Mouse (Mus musculus) liver, embryonic 11.5 days (tissue): ENCODE measurements around the gene Btbd16. TPM values are rescaled to one million over a fixed set of nuclear protein-coding genes. Genes with fewer than 3 reads are reported as not detected.

Experiments
- ATAC-seq: fragments of 200-750 bp; cut with Nextera tagmentation; replicated peaks from 2 replicates; pipeline ENCODE4 v1.8.0; 2017; ENCODE audit warnings: moderate number of reproducible peaks, mild to moderate bottlenecking, moderate TSS enrichment, moderate library complexity; ENCODE audit not compliant: low FRiP score
- DNase-seq: peaks from one replicate; pipeline ENCODE4 v3.0.0-alpha.2; 2017; ENCODE audit warnings: low spot score
- H3K27ac ChIP-seq: fragments of 300-500 bp; sonication (generic); 2 replicates; pipeline ENCODE4 v1.5.1; 2014; ENCODE audit warnings: mild to moderate bottlenecking, low read depth, low read length, control low read depth
- H3K27me3 ChIP-seq: fragments of 300-500 bp; sonication (generic); replicated peaks from 2 replicates; pipeline ENCODE4 v1.6.1; 2014; ENCODE audit warnings: low read length, mixed read lengths; ENCODE audit not compliant: control insufficient read depth, insufficient read depth
- H3K36me3 ChIP-seq: fragments of 300-500 bp; sonication (generic); 2 replicates; pipeline ENCODE4 v1.6.1; 2014; ENCODE audit warnings: mild to moderate bottlenecking, low read length, moderate library complexity, mixed read lengths; ENCODE audit not compliant: control insufficient read depth, insufficient read depth
- H3K4me1 ChIP-seq: fragments of 300-500 bp; sonication (generic); replicated peaks from 2 replicates; pipeline ENCODE4 v1.6.1; 2014; ENCODE audit warnings: low read length, mixed read lengths; ENCODE audit not compliant: control insufficient read depth, insufficient read depth
- H3K4me2 ChIP-seq: fragments of 300-500 bp; sonication (generic); 2 replicates; pipeline ENCODE4 v1.6.1; 2014; ENCODE audit warnings: mild to moderate bottlenecking, control low read depth, moderate library complexity
- H3K4me3 ChIP-seq: fragments of 300-500 bp; sonication (generic); 2 replicates; pipeline ENCODE4 v1.5.1; 2014; ENCODE audit warnings: low read depth, low read length, control low read depth
- H3K9ac ChIP-seq: fragments of 300-500 bp; sonication (generic); 2 replicates; pipeline ENCODE4 v1.6.1; 2014; ENCODE audit warnings: low read depth, low read length, control low read depth
- H3K9me3 ChIP-seq: fragments of 300-500 bp; sonication (generic); 2 replicates; pipeline ENCODE4 v1.6.1; 2016; ENCODE audit warnings: low read length, inconsistent platforms, mixed read lengths; ENCODE audit not compliant: control insufficient read depth
- WGBS: fragments of 180-500 bp; shearing (Covaris S2); extraction: QIAGEN DNeasy Blood & Tissue Kit; methylation state at CpG from one replicate; pipeline ENCODE4 v1.1.7; 2014; 5-methylcytosine and 5-hydroxymethylcytosine counted together
- polyA plus RNA-seq: library from polyadenylated mRNA; unstranded; fragments of >200 nt; fragmentation: Nextera tagmentation; extraction: Ambion mirVana; gene quantifications from 2 replicates; pipeline ENCODE4 v1.2.1, GENCODE M21; 2014

Gene Btbd16
- polyA plus RNA-seq, 1 experiment from 2014 or later = not detected

DNA sequence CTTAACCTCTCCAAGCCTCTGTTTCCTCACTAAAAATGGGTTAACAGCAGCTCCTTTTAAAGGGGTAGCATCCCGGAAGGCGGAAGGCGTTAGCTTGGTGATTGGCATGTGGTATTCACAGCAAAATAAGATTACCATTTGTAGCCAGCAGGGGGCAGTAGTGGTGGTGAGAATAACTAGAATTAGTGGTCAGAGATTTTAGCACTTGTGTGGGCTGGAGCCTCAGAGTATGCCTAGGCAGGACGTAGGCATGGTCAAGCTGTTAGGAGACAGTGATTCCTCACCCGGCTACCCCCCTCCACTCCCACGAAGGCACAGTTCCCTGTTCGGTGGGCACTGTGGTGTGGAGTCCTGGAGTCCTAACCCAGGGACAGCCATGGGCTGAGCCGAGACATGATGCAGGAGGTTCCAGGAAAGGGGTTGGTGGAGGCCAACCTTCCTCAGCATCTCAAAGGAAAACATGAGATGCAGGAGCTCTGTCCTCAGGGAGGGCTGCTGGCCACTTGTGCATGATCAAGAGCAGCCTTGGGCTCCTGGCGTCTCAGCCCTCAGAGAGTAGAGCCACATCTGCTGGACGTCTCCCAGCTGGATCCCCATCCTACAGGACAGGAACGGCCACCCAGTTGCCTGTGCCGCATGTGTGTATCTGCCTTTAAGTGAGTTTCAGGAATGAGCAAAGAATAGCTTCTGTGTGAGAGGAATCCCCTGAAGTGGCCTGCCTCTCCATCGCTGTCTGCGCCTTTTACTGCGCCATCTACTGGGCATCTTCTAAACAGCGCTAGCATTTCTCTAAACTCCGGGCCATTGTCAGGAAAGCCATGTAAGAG lies 11.6 kb upstream of the Btbd16 start:
- peaks cover 8% of the 10 kb centered on the region for H3K36me3 ChIP-seq
- no peaks in the 10 kb centered on the region for H3K9me3 ChIP-seq
- no peak overlapping the region for H3K4me3 ChIP-seq
- H3K4me1 ChIP-seq = no peaks in the 10 kb centered on the region
- H3K27ac ChIP-seq = no peak overlapping the region
- peak; percentile 52 for DNase-seq
- peak; percentile 50; the same call in 1 of the 2 replicates for ATAC-seq
- H3K9ac ChIP-seq = no peak overlapping the region
- no peak overlapping the region for H3K4me2 ChIP-seq
- H3K27me3 ChIP-seq = no peaks in the 10 kb centered on the region
- WGBS = 39% methylated on average over 17 of the region's 17 CpGs

DNA sequence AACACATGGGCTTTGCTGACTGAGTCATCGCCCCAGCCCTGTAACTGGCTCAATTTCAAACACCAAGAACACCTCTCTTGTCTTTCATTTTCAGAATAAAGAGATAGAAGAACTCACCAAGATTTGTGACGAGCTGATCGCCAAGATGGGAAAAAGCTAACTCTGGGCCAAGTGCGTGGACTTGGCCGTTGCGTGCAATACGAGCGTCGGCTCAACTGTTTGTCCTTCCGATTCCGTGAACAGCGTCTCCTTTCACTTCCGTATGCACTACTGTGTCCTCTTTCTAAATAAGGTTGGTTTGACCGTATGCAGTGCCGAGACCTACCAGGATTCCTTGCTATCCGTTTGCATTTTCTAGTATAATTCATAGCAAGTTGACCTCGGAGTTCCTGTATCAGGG lies 9.7 kb upstream of the Btbd16 start:
- H3K4me3 ChIP-seq = no peak overlapping the region
- WGBS = 94% methylated on average over 17 of the region's 17 CpGs
- H3K4me2 ChIP-seq = no peak overlapping the region
- no peaks in the 10 kb centered on the region for H3K27me3 ChIP-seq
- peaks cover 2% of the 10 kb centered on the region for H3K36me3 ChIP-seq
- ATAC-seq (no peak), DNase-seq (no peak)
- no peaks in the 10 kb centered on the region for H3K9me3 ChIP-seq
- no peak overlapping the region for H3K9ac ChIP-seq
- H3K4me1 ChIP-seq = no peaks in the 10 kb centered on the region
- no peak overlapping the region for H3K27ac ChIP-seq

DNA sequence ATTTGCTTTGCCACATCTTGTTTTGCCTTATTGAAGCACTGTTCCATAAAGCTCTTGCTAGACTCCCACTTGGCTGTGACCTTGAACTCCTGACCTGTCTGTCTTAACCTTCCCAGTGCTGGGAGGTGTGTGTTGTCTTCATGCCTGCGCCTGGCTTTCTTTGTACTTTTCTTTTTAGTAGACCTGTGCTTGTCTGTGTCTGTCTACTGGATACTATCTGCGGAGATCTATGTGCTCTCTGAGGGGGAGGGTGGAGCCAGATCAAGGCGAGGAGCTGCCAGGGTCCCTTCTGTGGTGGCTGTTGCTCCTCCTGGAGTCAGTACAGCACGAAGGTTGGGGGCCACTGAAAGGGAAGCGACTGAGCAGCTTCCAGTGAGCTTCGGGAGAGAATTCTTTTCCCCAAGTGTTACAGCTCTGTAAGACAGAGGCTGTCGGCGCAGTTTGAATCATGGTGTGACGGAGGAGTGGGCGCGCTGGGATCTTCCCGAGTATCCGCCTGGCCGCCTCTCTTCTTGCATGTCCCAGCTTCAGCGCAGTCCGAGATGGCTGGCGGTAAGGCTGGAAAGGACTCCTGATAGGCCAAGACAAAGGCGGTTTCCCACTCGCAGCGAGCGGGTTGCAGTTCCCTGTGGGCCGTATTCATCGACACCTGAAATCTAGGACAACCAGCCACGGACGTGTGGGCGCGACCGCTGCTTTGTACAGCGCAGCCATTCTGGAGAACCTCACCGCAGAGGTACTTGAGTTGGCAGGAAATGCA lies 7.3 kb upstream of the Btbd16 start:
- H3K4me3 ChIP-seq = no peak overlapping the region

DNA sequence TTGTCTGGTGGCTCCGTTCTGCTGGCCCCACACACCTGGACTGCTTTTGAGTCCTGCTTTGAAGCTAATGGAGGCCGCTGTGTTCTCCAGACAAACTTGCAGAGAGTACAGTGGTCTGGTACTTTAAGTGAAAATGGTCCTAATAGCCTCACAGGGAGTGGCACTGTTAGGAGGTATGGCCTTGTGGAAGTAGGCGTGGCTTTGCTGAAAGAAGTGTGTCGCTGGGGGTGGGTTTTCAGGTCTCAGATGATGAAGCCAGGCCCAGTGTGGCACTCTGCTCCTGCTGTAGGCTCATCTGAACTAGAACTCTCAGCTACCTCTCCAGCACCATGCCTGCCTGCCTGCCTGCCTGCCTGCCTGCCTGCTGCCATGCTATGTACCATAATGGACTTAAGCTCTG lies 5.7 kb upstream of the Btbd16 start:
- ATAC-seq (no peak), DNase-seq (no peak)
- Histone ChIP-seq H3K4me2 (no peak overlapping the region), H3K4me3 (no peak overlapping the region), H3K27ac (no peak overlapping the region), H3K4me1 (no peaks in the 10 kb centered on the region), H3K36me3 (no peaks in the 10 kb centered on the region), H3K27me3 (no peaks in the 10 kb centered on the region), H3K9ac (no peak overlapping the region), H3K9me3 (no peaks in the 10 kb centered on the region)
- WGBS = 91% methylated on average over 4 of the region's 4 CpGs

More for the DNA sequence above, 7.3 kb upstream of the Btbd16 start:
- Histone ChIP-seq H3K9ac (no peak overlapping the region), H3K27ac (no peak overlapping the region), H3K27me3 (no peaks in the 10 kb centered on the region), H3K36me3 (no peaks in the 10 kb centered on the region), H3K4me2 (no peak overlapping the region), H3K9me3 (no peaks in the 10 kb centered on the region), H3K4me1 (no peaks in the 10 kb centered on the region)
- no peak for ATAC-seq
- no peak for DNase-seq
- 64% methylated on average over 30 of the region's 30 CpGs for WGBS

DNA sequence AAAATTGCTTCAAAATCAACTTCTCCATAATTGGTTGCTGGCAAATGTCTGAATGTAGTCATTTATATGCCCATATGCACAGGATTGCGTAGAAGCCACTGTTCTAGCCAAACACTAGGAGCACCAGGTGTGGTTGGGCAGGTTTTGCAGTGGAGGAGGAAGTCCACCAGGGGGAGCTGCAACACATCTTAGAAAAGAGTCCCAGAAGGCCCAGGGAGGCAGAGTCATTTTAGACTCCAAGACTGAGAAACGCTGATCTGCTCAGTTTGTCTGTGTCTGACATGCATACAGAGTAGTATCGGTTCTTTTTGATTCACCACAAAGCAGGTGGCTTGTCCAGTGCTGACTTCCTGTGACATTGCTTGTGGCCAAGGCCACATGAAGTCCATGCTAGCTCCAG lies 3.2 kb upstream of the Btbd16 start:
- no peak overlapping the region for H3K4me2 ChIP-seq
- no peak overlapping the region for H3K4me3 ChIP-seq
- no peak overlapping the region for H3K9ac ChIP-seq
- H3K36me3 ChIP-seq = no peaks in the 10 kb centered on the region
- peak; percentile 63 for DNase-seq
- no peak overlapping the region for H3K27ac ChIP-seq
- 0 out of 2 replicates have a peak, but pooled peaks have one; percentile 19 for ATAC-seq
- H3K4me1 ChIP-seq = no peaks in the 10 kb centered on the region
- 38% methylated on average over 3 of the region's 3 CpGs for WGBS
- H3K27me3 ChIP-seq = no peaks in the 10 kb centered on the region
- no peaks in the 10 kb centered on the region for H3K9me3 ChIP-seq

DNA sequence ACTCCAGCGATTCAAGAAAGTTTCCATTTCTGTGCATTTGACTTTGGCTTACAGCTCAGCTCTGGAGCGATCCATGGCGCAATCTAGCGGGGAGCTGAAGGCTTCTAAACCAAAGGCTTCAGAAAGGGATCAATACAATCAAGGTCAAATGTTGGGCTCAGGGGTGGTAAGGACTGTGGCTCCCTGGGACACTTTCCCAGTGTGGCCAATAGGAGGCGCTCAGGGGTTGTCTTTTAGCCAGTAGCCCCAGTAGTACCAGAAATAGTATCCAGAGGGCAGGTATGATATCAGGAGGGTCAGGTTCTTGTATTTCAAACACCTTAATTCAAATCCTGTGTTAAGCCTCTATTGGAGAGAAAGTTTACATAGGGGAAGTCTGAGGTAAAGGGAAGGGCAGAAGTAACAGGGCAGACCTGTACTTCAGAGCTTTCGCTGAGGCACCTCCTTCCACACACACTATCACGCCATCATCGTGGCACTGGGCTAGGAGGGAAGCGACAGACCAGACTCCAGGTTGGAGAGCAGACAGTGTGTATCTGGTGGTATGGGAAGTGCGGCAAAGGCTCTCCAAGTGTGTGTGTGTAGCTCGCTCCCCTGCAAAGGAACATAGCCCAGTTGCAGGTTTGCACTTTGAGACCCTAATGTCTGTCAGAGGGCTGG lies 568 bp upstream of the Btbd16 start:
- no peak overlapping the region for H3K4me2 ChIP-seq
- H3K4me3 ChIP-seq = no peak overlapping the region
- WGBS = 61% methylated on average over 11 of the region's 11 CpGs

DNA sequence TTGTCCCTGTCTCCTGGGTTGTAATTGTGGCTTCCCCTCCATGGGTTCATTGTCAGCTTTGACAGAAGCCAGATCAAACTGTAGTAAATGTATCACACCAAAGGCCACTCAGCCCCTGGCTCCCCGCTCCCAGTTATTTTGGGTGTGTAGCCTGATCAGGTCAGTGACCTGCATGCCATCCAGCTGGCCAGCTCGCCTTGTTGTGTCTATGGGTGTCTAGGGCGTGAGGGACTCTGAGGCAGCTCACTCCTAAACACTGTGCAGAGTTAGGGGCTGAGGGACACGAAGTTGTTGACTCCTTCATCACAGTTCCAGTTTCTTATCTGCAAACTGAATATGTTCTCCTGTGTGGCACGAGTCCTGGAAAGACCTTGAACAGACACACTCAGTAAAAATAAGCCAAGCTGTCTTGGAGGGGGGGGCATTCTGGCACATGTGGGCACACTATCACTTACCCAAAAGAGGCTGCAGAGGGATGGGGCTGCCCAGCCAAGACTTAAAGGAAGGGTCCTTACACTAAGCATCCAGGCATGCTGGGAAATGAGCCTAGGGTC lies 7.1 kb downstream of the Btbd16 start:
- H3K36me3 ChIP-seq = no peaks in the 10 kb centered on the region
- no peak overlapping the region for H3K4me2 ChIP-seq
- no peaks in the 10 kb centered on the region for H3K27me3 ChIP-seq
- no peak overlapping the region for H3K4me3 ChIP-seq
- no peaks in the 10 kb centered on the region for H3K9me3 ChIP-seq
- no peaks in the 10 kb centered on the region for H3K4me1 ChIP-seq
- WGBS = 56% methylated on average over 5 of the region's 5 CpGs
- H3K27ac ChIP-seq = no peak overlapping the region
- no peak overlapping the region for H3K9ac ChIP-seq
- DNase-seq (no peak), ATAC-seq (no peak)

More for the DNA sequence above, 568 bp upstream of the Btbd16 start:
- peak; percentile 73 for ATAC-seq
- Histone ChIP-seq H3K9ac (no peak overlapping the region), H3K9me3 (no peaks in the 10 kb centered on the region), H3K27ac (no peak overlapping the region), H3K36me3 (no peaks in the 10 kb centered on the region), H3K27me3 (no peaks in the 10 kb centered on the region), H3K4me1 (no peaks in the 10 kb centered on the region)
- no peak for DNase-seq

DNA sequence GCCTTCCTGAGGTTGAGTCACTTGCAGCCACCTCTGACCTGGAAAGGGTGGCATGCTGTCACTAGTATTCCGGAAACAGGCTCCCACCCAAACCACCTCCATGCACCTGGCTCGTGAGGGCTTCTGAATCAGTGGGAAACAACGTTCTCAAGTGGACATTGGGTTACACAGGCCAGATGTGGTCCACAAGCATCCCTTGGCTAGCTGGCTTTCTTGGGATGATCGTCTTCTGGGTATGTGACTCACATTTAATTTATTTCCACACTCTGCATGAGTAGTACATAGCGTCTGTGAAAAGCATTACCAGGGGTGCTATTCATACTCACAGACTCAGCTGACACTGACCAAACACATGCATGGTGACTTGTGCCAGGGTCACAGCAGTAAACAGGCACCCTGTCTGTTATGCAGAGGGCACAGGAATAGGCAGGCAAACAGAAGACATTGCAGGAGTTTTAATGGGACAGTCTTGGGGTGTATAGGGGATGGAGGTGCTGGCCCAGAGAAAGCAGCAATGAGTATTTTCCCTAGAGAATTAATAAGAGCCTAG lies 8.7 kb downstream of the Btbd16 start:
- no peak for ATAC-seq
- H3K4me1 ChIP-seq = no peaks in the 10 kb centered on the region
- H3K9ac ChIP-seq = no peak overlapping the region
- no peaks in the 10 kb centered on the region for H3K9me3 ChIP-seq
- no peaks in the 10 kb centered on the region for H3K36me3 ChIP-seq
- H3K4me3 ChIP-seq = no peak overlapping the region
- H3K4me2 ChIP-seq = no peak overlapping the region
- H3K27ac ChIP-seq = no peak overlapping the region
- DNase-seq = no peak
- no peaks in the 10 kb centered on the region for H3K27me3 ChIP-seq
- WGBS = 74% methylated on average over 5 of the region's 5 CpGs
